Mouse (Mus musculus): Measurements from ENCODE around the gene Gm17304.

- no peak for TF ChIP-seq CTCF (IDR thresholded peaks at IDR 0.05; ENCODE audit: control insufficient read depth, insufficient read depth, insufficient read length)
- TF ChIP-seq MYOD1 (IDR thresholded peaks at IDR 0.05; ENCODE audit: control insufficient read depth, insufficient read length, low read depth) = no peak
- TF ChIP-seq USF1 (IDR thresholded peaks at IDR 0.05; ENCODE audit: low read depth) = no peak
- TF ChIP-seq MAX (IDR thresholded peaks at IDR 0.05) = no peak
- no peak for TF ChIP-seq FOSL1 (IDR thresholded peaks at IDR 0.05; ENCODE audit: insufficient read depth, low read length, poor library complexity, severe bottlenecking)
- TF ChIP-seq MYOG (IDR thresholded peaks at IDR 0.05; ENCODE audit: control insufficient read depth, extremely low read depth, insufficient read length) = no peak
- no peak for TF ChIP-seq CEBPB (IDR thresholded peaks at IDR 0.05; ENCODE audit: low read depth)
Observed at GRCm38 (mm10) chr5:106622193-106622592, 13.3 kb downstream of the Gm17304 start.
